Mouse (Mus musculus): ENCODE measurements around the gene Krtap27-1. TPM values are rescaled to one million over a fixed set of nuclear protein-coding genes. Genes with fewer than 3 reads are reported as not detected.

The Krtap27-1 gene
- polyA plus RNA-seq, 1 experiment from 2014 or later, result not detected

DNA sequence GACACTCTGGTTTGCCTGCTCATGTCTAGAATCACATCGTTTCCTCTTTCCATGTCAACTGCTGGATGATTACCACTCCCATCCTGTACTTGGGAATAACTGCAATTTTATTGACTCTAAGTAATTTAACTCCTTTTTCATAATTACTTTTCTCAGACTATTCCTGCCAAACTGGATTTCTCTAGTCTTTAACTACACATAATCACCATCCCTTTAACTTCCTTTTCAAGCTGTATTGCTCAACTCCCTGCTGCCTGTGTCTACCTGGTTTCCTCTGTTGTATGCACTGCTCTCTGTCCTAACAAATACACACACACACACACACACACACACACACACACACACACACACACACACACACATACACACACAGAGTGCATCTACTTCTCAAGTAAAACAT, 20.4 kb downstream of the Krtap27-1 start:
- no peaks in the 10 kb centered on the region for H3K27me3 ChIP-seq
- ATAC-seq (ENCODE audit: low read depth), result no peak
- H3K9ac ChIP-seq, result no peak overlapping the region
- H3K4me1 ChIP-seq (replicated peaks), result no peaks in the 10 kb centered on the region
- 55% methylated on average over 1 of the region's 1 CpGs for WGBS (ENCODE audit: insufficient replicate concordance)
- H3K36me3 ChIP-seq, result no peaks in the 10 kb centered on the region
- DNase-seq, result no peak
- no peak overlapping the region for H3K4me3 ChIP-seq (replicated peaks)
- H3K9me3 ChIP-seq (replicated peaks), result no peaks in the 10 kb centered on the region; the same call in 1 of the 2 replicates
- no peak overlapping the region for H3K4me2 ChIP-seq
- no peak overlapping the region for H3K27ac ChIP-seq

DNA sequence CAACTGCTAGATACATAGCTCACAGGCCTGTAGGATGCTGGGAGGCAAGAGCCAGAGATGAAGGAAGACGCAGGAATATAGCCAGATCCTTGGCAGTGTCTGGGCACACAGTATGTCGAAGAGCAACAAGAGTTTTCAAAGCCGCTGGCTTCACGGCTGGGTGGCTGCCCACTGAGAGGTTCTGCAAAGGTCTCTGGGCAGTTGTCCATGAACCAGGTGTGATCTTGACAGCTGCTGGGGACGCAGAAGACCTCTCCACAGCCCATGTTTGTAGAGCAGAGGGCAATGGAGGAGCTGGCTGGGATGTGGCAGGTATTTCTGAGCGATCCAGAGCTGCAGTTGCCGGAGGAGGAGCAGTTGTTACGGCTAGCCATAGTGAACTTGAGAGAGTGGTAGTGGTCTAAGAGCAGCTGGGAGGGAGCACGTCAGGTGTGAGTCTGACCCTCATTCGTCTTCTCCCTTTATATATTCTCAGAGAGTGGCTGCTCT, 24.1 kb downstream of the Krtap27-1 start, which contains the start of gene Krtap26-1:
Gene Krtap26-1, minus strand, starts transcription at position 439 of the 489 bp plus-strand sequence.
- no peaks in the 10 kb centered on the region for H3K27me3 ChIP-seq
- no peaks in the 10 kb centered on the region; the same call in 1 of the 2 replicates for H3K9me3 ChIP-seq (replicated peaks)
- H3K4me1 ChIP-seq (replicated peaks), result no peaks in the 10 kb centered on the region
- H3K9ac ChIP-seq, result no peak within 1 kb of the TSS
- no peak for ATAC-seq (ENCODE audit: low read depth)
- DNase-seq, result no peak
- no peaks in the 10 kb centered on the region for H3K36me3 ChIP-seq
- no peak within 1 kb of the TSS for H3K4me2 ChIP-seq
- WGBS (ENCODE audit: insufficient replicate concordance), result 66% methylated on average over 10 of the region's 10 CpGs
- no peak within 1 kb of the TSS for H3K4me3 ChIP-seq (replicated peaks)
- no peak within 1 kb of the TSS for H3K27ac ChIP-seq

DNA sequence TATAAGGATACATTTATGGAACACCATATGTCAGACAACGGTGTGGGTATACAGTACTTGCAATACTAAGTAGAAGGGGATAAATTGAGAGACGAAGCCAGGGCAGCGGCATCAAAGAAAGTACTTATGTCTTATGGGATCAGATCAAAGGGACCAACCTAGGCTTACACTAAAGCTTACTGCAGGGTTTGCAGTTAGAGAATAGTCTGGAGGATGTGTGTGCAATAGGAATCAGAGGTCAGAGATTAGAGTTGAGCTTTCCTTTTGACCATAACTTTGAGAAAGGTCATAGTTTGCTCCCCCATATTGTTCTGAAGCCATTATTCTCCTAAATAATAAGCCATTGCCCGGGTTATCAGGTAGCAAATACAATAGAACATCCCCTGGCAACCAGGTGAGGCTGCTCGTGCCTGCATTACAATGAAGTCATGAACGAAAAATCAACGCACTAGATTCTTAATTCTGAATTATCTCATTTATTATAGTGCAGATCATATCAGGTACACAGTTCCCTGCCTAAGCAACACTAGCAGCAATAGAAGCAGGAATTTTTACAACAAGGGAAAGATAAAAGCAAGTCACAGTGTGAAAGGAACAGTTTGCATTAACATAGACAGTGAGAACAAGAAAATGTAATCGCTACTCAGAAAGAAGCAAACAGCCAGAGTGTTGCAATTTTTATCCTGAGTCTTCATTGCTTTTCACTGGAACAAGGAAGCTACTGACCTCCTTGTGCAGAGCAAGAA, 24.9 kb downstream of the Krtap27-1 start:
- no peaks in the 10 kb centered on the region for H3K4me1 ChIP-seq (replicated peaks)
- no peaks in the 10 kb centered on the region for H3K27me3 ChIP-seq
- no peak for DNase-seq
- H3K9ac ChIP-seq, result no peak overlapping the region
- 79% methylated on average over 8 of the region's 8 CpGs for WGBS (ENCODE audit: insufficient replicate concordance)
- H3K9me3 ChIP-seq (replicated peaks), result no peaks in the 10 kb centered on the region; the same call in 1 of the 2 replicates
- no peak overlapping the region for H3K4me2 ChIP-seq
- H3K4me3 ChIP-seq (replicated peaks), result no peak overlapping the region
- no peaks in the 10 kb centered on the region for H3K36me3 ChIP-seq
- H3K27ac ChIP-seq, result no peak overlapping the region
- no peak for ATAC-seq (ENCODE audit: low read depth)

DNA sequence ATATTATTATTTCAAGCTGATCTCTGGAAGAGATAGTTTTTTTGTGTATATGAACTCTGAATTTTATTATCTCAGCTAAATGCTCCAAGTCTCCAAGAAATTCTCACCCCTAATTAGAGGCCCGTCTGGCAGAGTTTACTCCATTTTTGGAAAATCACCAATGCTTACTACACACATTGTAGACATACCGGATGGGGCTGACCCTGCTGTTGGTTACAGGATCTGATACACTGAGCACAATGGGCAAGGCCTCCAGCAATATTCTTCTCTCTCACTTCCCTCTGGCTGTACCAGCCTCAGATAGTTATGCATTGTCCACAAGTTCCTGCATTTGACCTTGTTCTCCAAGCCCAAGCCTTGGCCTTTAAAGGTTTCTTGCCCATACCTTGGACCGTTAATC, 31.4 kb downstream of the Krtap27-1 start:
- Histone ChIP-seq H3K36me3 (no peaks in the 10 kb centered on the region), H3K4me3 (replicated peaks) (no peak overlapping the region), H3K4me2 (no peak overlapping the region), H3K9me3 (replicated peaks) (no peaks in the 10 kb centered on the region; the same call in 1 of the 2 replicates), H3K27me3 (no peaks in the 10 kb centered on the region), H3K27ac (no peak overlapping the region), H3K9ac (no peak overlapping the region), H3K4me1 (replicated peaks) (no peaks in the 10 kb centered on the region)
- DNase-seq (no peak), ATAC-seq (ENCODE audit: low read depth) (no peak)
- WGBS (ENCODE audit: insufficient replicate concordance), result 70% methylated on average over 3 of the region's 3 CpGs

DNA sequence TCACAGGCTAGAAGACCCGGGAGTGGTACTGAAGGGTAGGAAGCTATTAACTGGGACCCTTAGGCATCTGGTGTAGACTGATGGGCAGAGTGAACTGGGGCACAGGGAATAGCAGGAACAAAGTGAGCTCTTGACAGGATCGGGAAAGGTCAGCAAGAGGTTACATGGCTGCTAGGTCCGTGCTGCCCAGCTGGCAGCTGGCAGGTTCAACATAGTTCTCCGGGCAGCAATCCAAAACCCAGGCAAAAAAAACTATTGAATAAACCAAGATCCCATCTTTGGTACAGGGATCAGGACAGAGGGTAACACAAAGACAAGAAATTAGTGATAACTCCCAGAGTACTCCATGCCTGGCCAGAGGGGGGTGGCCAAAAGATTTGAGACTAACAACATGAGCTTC, 36.3 kb downstream of the Krtap27-1 start:
- no peaks in the 10 kb centered on the region for H3K36me3 ChIP-seq
- no peaks in the 10 kb centered on the region for H3K4me1 ChIP-seq (replicated peaks)
- H3K4me3 ChIP-seq (replicated peaks), result no peak overlapping the region
- H3K4me2 ChIP-seq, result no peak overlapping the region
- no peaks in the 10 kb centered on the region for H3K9me3 ChIP-seq (replicated peaks)
- no peak overlapping the region for H3K27ac ChIP-seq
- no peak overlapping the region for H3K9ac ChIP-seq
- no peak for ATAC-seq (ENCODE audit: low read depth)
- 70% methylated on average over 4 of the region's 4 CpGs for WGBS (ENCODE audit: insufficient replicate concordance)
- no peak for DNase-seq
- H3K27me3 ChIP-seq, result no peaks in the 10 kb centered on the region

DNA sequence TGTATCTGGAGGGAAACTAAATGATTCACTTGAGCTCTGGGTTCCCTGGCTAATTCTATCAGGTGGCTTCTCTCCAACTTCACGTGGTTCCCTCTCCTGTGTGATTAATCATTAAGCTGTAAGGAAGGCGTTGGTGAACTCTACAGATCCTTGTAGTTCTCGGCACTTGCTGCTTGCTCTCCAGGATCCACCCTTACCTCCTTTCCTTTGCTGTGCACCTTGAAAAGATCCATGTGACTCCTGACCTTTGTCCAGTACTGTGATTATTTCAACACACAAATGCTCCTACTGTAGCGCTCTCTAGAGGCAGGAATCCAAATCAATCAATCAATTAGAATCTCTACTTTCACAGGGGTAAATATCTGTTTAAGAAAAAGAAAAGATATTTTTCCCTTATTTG, 40.0 kb downstream of the Krtap27-1 start:
- Histone ChIP-seq H3K27ac (no peak overlapping the region), H3K27me3 (no peaks in the 10 kb centered on the region), H3K4me1 (replicated peaks) (no peaks in the 10 kb centered on the region), H3K9me3 (replicated peaks) (no peaks in the 10 kb centered on the region), H3K36me3 (no peaks in the 10 kb centered on the region), H3K4me3 (replicated peaks) (no peak overlapping the region), H3K4me2 (no peak overlapping the region), H3K9ac (no peak overlapping the region)
- no peak for DNase-seq
- WGBS (ENCODE audit: insufficient replicate concordance), result 54% methylated on average over 4 of the region's 4 CpGs
- ATAC-seq (ENCODE audit: low read depth), result no peak

DNA sequence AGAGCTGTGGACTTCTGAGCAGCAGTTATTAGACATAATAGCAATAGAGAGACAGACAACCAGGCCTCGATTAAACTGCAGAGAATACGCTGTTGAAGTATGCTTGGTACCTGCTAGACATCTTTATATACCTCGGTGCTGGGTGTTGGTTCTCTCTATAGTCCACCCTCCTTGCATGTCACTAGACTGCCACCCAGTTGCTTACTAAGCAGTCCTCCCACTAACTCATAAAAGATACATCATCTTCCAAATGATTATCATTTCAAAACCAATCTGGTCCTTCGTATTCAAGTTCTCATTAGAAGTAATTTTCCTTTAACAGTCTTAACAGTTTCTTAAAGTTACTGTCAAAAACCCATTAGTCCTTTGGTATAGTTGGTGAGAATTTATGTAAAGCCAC, 43.9 kb downstream of the Krtap27-1 start, which contains the start of gene 2310079G19Rik:
Gene 2310079G19Rik, minus strand, starts transcription at position 101 of the 400 bp plus-strand sequence.
- ATAC-seq (ENCODE audit: low read depth), result no peak
- Histone ChIP-seq H3K36me3 (no peaks in the 10 kb centered on the region), H3K4me1 (replicated peaks) (no peaks in the 10 kb centered on the region), H3K4me2 (no peak within 1 kb of the TSS), H3K27me3 (no peaks in the 10 kb centered on the region), H3K4me3 (replicated peaks) (no peak within 1 kb of the TSS), H3K9ac (no peak within 1 kb of the TSS), H3K9me3 (replicated peaks) (no peaks in the 10 kb centered on the region), H3K27ac (no peak within 1 kb of the TSS)
- WGBS (ENCODE audit: insufficient replicate concordance), result 71% methylated on average over 4 of the region's 4 CpGs
- no peak for DNase-seq

Other genes starting within 250 kb of the Krtap27-1 start
- not detected in 2 replicates for gene Cldn17, start 164.7 kb downstream of the Krtap27-1 start, polyA plus RNA-seq (2015; fragmentation: Nextera tagmentation; extraction: Ambion mirVana)
- gene Cldn8, start 108.5 kb downstream of the Krtap27-1 start, polyA plus RNA-seq (2015; fragmentation: Nextera tagmentation; extraction: Ambion mirVana), result 0.06 TPM in 1 of 2 replicates, not detected in the other
- not detected in 2 replicates for gene Krtap24-1, start 59.4 kb downstream of the Krtap27-1 start, polyA plus RNA-seq (2015; fragmentation: Nextera tagmentation; extraction: Ambion mirVana)
- gene 2310079G19Rik, start 44.0 kb downstream of the Krtap27-1 start, polyA plus RNA-seq (2015; fragmentation: Nextera tagmentation; extraction: Ambion mirVana), result not detected in 2 replicates
- gene Krtap26-1, start 23.9 kb downstream of the Krtap27-1 start, polyA plus RNA-seq (2015; fragmentation: Nextera tagmentation; extraction: Ambion mirVana), result not detected in 2 replicates
- gene 2310061N02Rik, start 36.3 kb upstream of the Krtap27-1 start, polyA plus RNA-seq (2015; fragmentation: Nextera tagmentation; extraction: Ambion mirVana), result not detected in 2 replicates
- gene Krtap13-1, start 57.2 kb upstream of the Krtap27-1 start, polyA plus RNA-seq (2015; fragmentation: Nextera tagmentation; extraction: Ambion mirVana), result not detected in 2 replicates
- not detected in 2 replicates for gene Krtap13, start 80.0 kb upstream of the Krtap27-1 start, polyA plus RNA-seq (2015; fragmentation: Nextera tagmentation; extraction: Ambion mirVana)
- not detected in 2 replicates for gene 2310034C09Rik, start 87.2 kb upstream of the Krtap27-1 start, polyA plus RNA-seq (2015; fragmentation: Nextera tagmentation; extraction: Ambion mirVana)
- not detected in 2 replicates for gene 2310057N15Rik, start 102.5 kb upstream of the Krtap27-1 start, polyA plus RNA-seq (2015; fragmentation: Nextera tagmentation; extraction: Ambion mirVana)
- gene Gm5965, start 106.2 kb upstream of the Krtap27-1 start, polyA plus RNA-seq (2015; fragmentation: Nextera tagmentation; extraction: Ambion mirVana), result not detected in 2 replicates
- gene Gm20741, start 140.5 kb upstream of the Krtap27-1 start, polyA plus RNA-seq (2015; fragmentation: Nextera tagmentation; extraction: Ambion mirVana), result not detected in 2 replicates
- not detected in 2 replicates for gene Krtap15, start 148.5 kb upstream of the Krtap27-1 start, polyA plus RNA-seq (2015; fragmentation: Nextera tagmentation; extraction: Ambion mirVana)
- not detected in 2 replicates for gene Krtap14, start 154.5 kb upstream of the Krtap27-1 start, polyA plus RNA-seq (2015; fragmentation: Nextera tagmentation; extraction: Ambion mirVana)
- not detected in 2 replicates for gene Krtap19-1, start 197.7 kb upstream of the Krtap27-1 start, polyA plus RNA-seq (2015; fragmentation: Nextera tagmentation; extraction: Ambion mirVana)
- not detected in 2 replicates for gene Krtap19-2, start 202.6 kb upstream of the Krtap27-1 start, polyA plus RNA-seq (2015; fragmentation: Nextera tagmentation; extraction: Ambion mirVana)
- not detected in 2 replicates for gene Krtap19-3, start 206.4 kb upstream of the Krtap27-1 start, polyA plus RNA-seq (2015; fragmentation: Nextera tagmentation; extraction: Ambion mirVana)
- gene Krtap19-4, start 213.4 kb upstream of the Krtap27-1 start, polyA plus RNA-seq (2015; fragmentation: Nextera tagmentation; extraction: Ambion mirVana), result not detected in 2 replicates
- not detected in 2 replicates for gene Krtap19-5, start 224.8 kb upstream of the Krtap27-1 start, polyA plus RNA-seq (2015; fragmentation: Nextera tagmentation; extraction: Ambion mirVana)

Data from liver, embryonic 13.5 days (tissue).